Mouse (Mus musculus): Measurements from ENCODE around the gene Slc9a5. TPM values are rescaled to one million over a fixed set of nuclear protein-coding genes. Genes with fewer than 3 reads are reported as not detected.

Slc9a5 gene
- polyA plus RNA-seq, 1 experiment from 2014 or later: 1.7 TPM

- H3K27ac ChIP-seq: no peak overlapping the region
These were observed 16.7 kb upstream of the Slc9a5 start for GRCm38 (mm10) chr8:105331931-105332330.

GRCm38 (mm10) chr8:105332523-105332922, 16.1 kb upstream of the Slc9a5 start:
- peak; percentile 83 for ATAC-seq
- WGBS: 32% methylated on average over 2 of the region's 2 CpGs

More at GRCm38 (mm10) chr8:105331931-105332330, 16.7 kb upstream of the Slc9a5 start:
- Histone ChIP-seq H3K9ac (no peak overlapping the region), H3K27me3 (replicated peaks) (no peaks in the 10 kb centered on the region), H3K4me2 (replicated peaks) (no peak overlapping the region), H3K9me3 (no peaks in the 10 kb centered on the region), H3K36me3 (peaks cover 67% of the 10 kb centered on the region), H3K4me1 (replicated peaks) (peaks cover 19% of the 10 kb centered on the region), H3K4me3 (replicated peaks) (no peak overlapping the region)
- no peak for ATAC-seq
- WGBS: 94% methylated on average over 9 of the region's 9 CpGs

GRCm38 (mm10) chr8:105336373-105337130, 12.1 kb upstream of the Slc9a5 start:
- no peak for ATAC-seq
- H3K27me3 ChIP-seq (replicated peaks): no peaks in the 10 kb centered on the region
- H3K4me2 ChIP-seq (replicated peaks): no peak overlapping the region
- H3K9me3 ChIP-seq: no peaks in the 10 kb centered on the region
- H3K36me3 ChIP-seq: peaks cover 32% of the 10 kb centered on the region
- peaks cover 25% of the 10 kb centered on the region for H3K4me1 ChIP-seq (replicated peaks)
- no peak overlapping the region for H3K9ac ChIP-seq
- no peak overlapping the region for H3K4me3 ChIP-seq (replicated peaks)
- no peak overlapping the region for H3K27ac ChIP-seq
- 64% methylated on average over 32 of the region's 32 CpGs for WGBS

More at GRCm38 (mm10) chr8:105332523-105332922, 16.1 kb upstream of the Slc9a5 start:
- no peaks in the 10 kb centered on the region for H3K27me3 ChIP-seq (replicated peaks)
- no peak overlapping the region for H3K4me3 ChIP-seq (replicated peaks)
- H3K4me2 ChIP-seq (replicated peaks): no peak overlapping the region
- no peak overlapping the region for H3K9ac ChIP-seq
- peaks cover 67% of the 10 kb centered on the region for H3K36me3 ChIP-seq
- peaks cover 14% of the 10 kb centered on the region for H3K4me1 ChIP-seq (replicated peaks)
- H3K9me3 ChIP-seq: no peaks in the 10 kb centered on the region
- peak overlapping the region; percentile 71 for H3K27ac ChIP-seq

- no peak overlapping the region for H3K4me2 ChIP-seq (replicated peaks)
- H3K36me3 ChIP-seq: peaks cover 23% of the 10 kb centered on the region
- no peak overlapping the region for H3K4me3 ChIP-seq (replicated peaks)
- 36% methylated on average over 4 of the region's 4 CpGs for WGBS
- no peak for ATAC-seq
- H3K27ac ChIP-seq: no peak overlapping the region
- no peak overlapping the region for H3K9ac ChIP-seq
- no peaks in the 10 kb centered on the region for H3K9me3 ChIP-seq
- no peaks in the 10 kb centered on the region for H3K27me3 ChIP-seq (replicated peaks)
- H3K4me1 ChIP-seq (replicated peaks): peaks cover 20% of the 10 kb centered on the region
These were observed 9.7 kb upstream of the Slc9a5 start for GRCm38 (mm10) chr8:105338992-105339391.

DNA sequence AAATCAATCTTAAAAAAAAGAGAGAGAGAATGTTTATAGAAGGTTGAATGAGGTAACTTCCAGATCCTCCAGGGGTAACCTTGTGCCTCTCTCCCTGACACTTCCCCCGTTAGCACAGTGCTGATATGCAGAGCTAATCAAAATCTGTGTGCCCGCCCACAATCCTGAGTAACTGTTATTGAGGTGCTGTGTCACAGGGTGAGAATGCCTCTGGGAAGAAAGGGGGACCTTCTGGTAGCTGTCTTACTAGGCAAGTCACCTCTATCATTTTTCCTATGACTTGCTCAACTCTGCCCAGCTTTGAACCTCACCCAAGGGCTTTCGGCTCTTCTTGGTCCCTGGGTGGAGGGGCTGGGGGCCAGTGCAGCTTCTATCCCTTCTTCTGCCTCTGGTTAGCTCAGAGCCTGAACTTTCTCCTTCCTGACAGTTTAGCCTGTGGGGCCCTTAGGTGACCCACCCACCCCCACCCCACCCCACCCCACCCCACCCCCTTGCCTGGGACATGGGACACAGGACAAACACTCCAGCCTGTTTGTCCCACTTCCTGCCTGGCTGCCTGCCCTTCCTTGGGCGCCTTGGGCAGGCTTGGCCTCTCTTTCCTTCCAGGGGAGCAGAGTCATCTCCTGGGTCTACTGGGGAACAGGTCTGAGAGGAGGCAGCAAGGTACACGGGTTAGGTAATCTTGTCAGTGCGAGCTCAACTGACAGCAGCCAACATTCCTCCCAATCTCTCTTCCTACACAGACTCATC, 8.6 kb upstream of the Slc9a5 start:
- peaks cover 29% of the 10 kb centered on the region for H3K4me1 ChIP-seq (replicated peaks)
- H3K36me3 ChIP-seq: peaks cover 14% of the 10 kb centered on the region; the same call in 1 of the 2 replicates
- 0 out of 2 replicates have a peak overlapping the region, but pooled peaks have one; percentile 54 for H3K27ac ChIP-seq
- WGBS: 57% methylated on average over 6 of the region's 6 CpGs
- no peaks in the 10 kb centered on the region for H3K27me3 ChIP-seq (replicated peaks)
- H3K9ac ChIP-seq: no peak overlapping the region
- no peak overlapping the region for H3K4me2 ChIP-seq (replicated peaks)
- ATAC-seq: peak; percentile 50
- H3K9me3 ChIP-seq: no peaks in the 10 kb centered on the region
- no peak overlapping the region for H3K4me3 ChIP-seq (replicated peaks)

DNA sequence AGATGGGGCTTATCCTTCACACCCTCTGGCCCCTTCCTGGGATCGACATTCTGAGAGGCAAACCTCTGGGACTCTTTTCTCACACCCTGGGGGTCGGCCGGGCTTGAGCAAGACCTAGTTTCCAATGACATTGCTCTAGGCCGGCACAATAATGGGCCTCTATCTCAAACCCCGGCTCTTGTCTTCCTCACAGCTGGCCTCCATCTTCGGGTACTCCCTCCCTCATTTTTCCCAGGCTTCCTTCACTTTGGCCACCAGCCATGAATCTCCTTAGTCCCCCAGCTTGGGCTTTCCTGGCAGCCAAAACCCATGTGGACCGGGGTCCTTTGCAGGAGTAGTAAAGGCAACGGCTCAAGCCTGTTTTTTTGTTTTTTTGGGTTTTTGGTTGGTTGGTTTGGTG, 7.2 kb upstream of the Slc9a5 start:
- Histone ChIP-seq H3K9ac (no peak overlapping the region), H3K4me3 (replicated peaks) (no peak overlapping the region), H3K4me2 (replicated peaks) (peak overlapping the region; percentile 5; the same call in 1 of the 2 replicates), H3K4me1 (replicated peaks) (peaks cover 42% of the 10 kb centered on the region), H3K9me3 (no peaks in the 10 kb centered on the region), H3K27me3 (replicated peaks) (no peaks in the 10 kb centered on the region), H3K27ac (peak overlapping the region; percentile 54), H3K36me3 (peaks cover 5% of the 10 kb centered on the region; the same call in 1 of the 2 replicates)
- 43% methylated on average over 8 of the region's 8 CpGs for WGBS
- no peak for ATAC-seq

GRCm38 (mm10) chr8:105342768-105343167, 5.9 kb upstream of the Slc9a5 start:
- H3K4me3 ChIP-seq (replicated peaks): no peak overlapping the region
- H3K9me3 ChIP-seq: no peaks in the 10 kb centered on the region
- no peaks in the 10 kb centered on the region for H3K36me3 ChIP-seq
- H3K4me2 ChIP-seq (replicated peaks): no peak overlapping the region
- ATAC-seq: no peak
- H3K27ac ChIP-seq: no peak overlapping the region
- no peak overlapping the region for H3K9ac ChIP-seq
- H3K4me1 ChIP-seq (replicated peaks): peaks cover 50% of the 10 kb centered on the region
- no peaks in the 10 kb centered on the region for H3K27me3 ChIP-seq (replicated peaks)
- 58% methylated on average over 4 of the region's 4 CpGs for WGBS

- no peak for ATAC-seq
- no peak overlapping the region for H3K4me3 ChIP-seq (replicated peaks)
- no peaks in the 10 kb centered on the region for H3K36me3 ChIP-seq
- no peaks in the 10 kb centered on the region for H3K9me3 ChIP-seq
- 0 out of 2 replicates have a peak, but pooled peaks cover 6% of the 10 kb centered on the region for H3K27me3 ChIP-seq (replicated peaks)
- no peak overlapping the region for H3K4me2 ChIP-seq (replicated peaks)
- no peak overlapping the region for H3K9ac ChIP-seq
- peaks cover 50% of the 10 kb centered on the region for H3K4me1 ChIP-seq (replicated peaks)
- 47% methylated on average over 8 of the region's 8 CpGs for WGBS
- H3K27ac ChIP-seq: no peak overlapping the region; the same call in 1 of the 2 replicates
These were observed 4.7 kb upstream of the Slc9a5 start for GRCm38 (mm10) chr8:105343791-105344574.

- Histone ChIP-seq H3K4me1 (replicated peaks) (peaks cover 53% of the 10 kb centered on the region), H3K4me2 (replicated peaks) (peak overlapping the region; percentile 98), H3K4me3 (replicated peaks) (no peak overlapping the region), H3K36me3 (no peaks in the 10 kb centered on the region), H3K27me3 (replicated peaks) (peaks cover 9% of the 10 kb centered on the region; the same call in 1 of the 2 replicates), H3K27ac (peak overlapping the region; percentile 40; the same call in 1 of the 2 replicates), H3K9me3 (no peaks in the 10 kb centered on the region), H3K9ac (0 out of 2 replicates have a peak overlapping the region, but pooled peaks have one; percentile 8)
- WGBS: 44% methylated on average over 7 of the region's 7 CpGs
- ATAC-seq: no peak
These were observed 3.3 kb upstream of the Slc9a5 start for GRCm38 (mm10) chr8:105345061-105345975.

- WGBS: 1% methylated on average over 34 of the region's 34 CpGs
- peak overlapping the region; percentile 92 for H3K27ac ChIP-seq
- peak overlapping the region; percentile 66 for H3K9ac ChIP-seq
- peak overlapping the region; percentile 74 for H3K4me3 ChIP-seq (replicated peaks)
- H3K27me3 ChIP-seq (replicated peaks): peaks cover 10% of the 10 kb centered on the region; the same call in 1 of the 2 replicates
- no peaks in the 10 kb centered on the region for H3K9me3 ChIP-seq
- H3K4me1 ChIP-seq (replicated peaks): peaks cover 40% of the 10 kb centered on the region
- ATAC-seq: peak; percentile 65
- peak overlapping the region; percentile 98 for H3K4me2 ChIP-seq (replicated peaks)
- H3K36me3 ChIP-seq: no peaks in the 10 kb centered on the region
These were observed 1.8 kb upstream of the Slc9a5 start for GRCm38 (mm10) chr8:105346611-105347427.
